Mouse (Mus musculus) MEL (cell line): ENCODE measurements around the gene Tomm22.

Experiments used
- CTCF ChIP-seq, 3 experiments: IDR thresholded peaks in 2 of 3; conservative IDR thresholded peaks in 1 of 3; 2 replicates each; pipeline ENCODE4 v1.5.1; 2011 to 2012; ENCODE audit warnings: low read length in 3 of 3, low read depth in 2 of 3, mild to moderate bottlenecking in 2 of 3, improper control_type of control experiment in 1 of 3, inconsistent platforms in 1 of 3, mixed read lengths in 1 of 3, moderate library complexity in 1 of 3; ENCODE audit not compliant: control insufficient read depth in 1 of 3, insufficient read depth in 1 of 3, poor library complexity in 1 of 3, severe bottlenecking in 1 of 3
- EP300 ChIP-seq, 2 experiments: IDR thresholded peaks; 2 replicates each; pipeline ENCODE4 v1.6.1; 2011; ENCODE audit warnings: improper control_type of control experiment in 2 of 2, low read length in 2 of 2, low read depth in 1 of 2, mild to moderate bottlenecking in 1 of 2
- HCFC1 ChIP-seq: IDR thresholded peaks from 2 replicates; pipeline ENCODE4 v1.6.1; 2012; ENCODE audit warnings: low read depth, mild to moderate bottlenecking, inconsistent platforms, low read length, improper control_type of control experiment, moderate library complexity
- MAX ChIP-seq: IDR thresholded peaks from 2 replicates; pipeline ENCODE4 v1.6.1; 2011; ENCODE audit warnings: low read length, improper control_type of control experiment
- MYB ChIP-seq: IDR thresholded peaks from 2 replicates; pipeline ENCODE4 v1.6.1; 2011; ENCODE audit warnings: mild to moderate bottlenecking, low read depth, low read length, improper control_type of control experiment
- NELFE ChIP-seq: IDR thresholded peaks from 2 replicates; pipeline ENCODE4 v1.6.1; 2011; ENCODE audit warnings: low read depth, low read length, improper control_type of control experiment
- POLR2A ChIP-seq, 2 experiments: IDR thresholded peaks; 2 replicates each; pipeline ENCODE4 v1.6.1; 2011 to 2012; ENCODE audit warnings: low read length in 2 of 2, mild to moderate bottlenecking in 2 of 2, control low read depth in 1 of 2, improper control_type of control experiment in 1 of 2, low read depth in 1 of 2, moderate library complexity in 1 of 2; ENCODE audit not compliant: control insufficient read depth in 1 of 2, insufficient read depth in 1 of 2, poor library complexity in 1 of 2
- UBTF ChIP-seq: IDR thresholded peaks from 2 replicates; pipeline ENCODE4 v1.6.1; 2012; ENCODE audit warnings: low read depth, mild to moderate bottlenecking, inconsistent platforms, low read length, improper control_type of control experiment, moderate library complexity, borderline replicate concordance; ENCODE audit not compliant: insufficient read depth
- USF1 ChIP-seq: IDR thresholded peaks from 2 replicates; pipeline ENCODE4 v1.6.1; 2014; ENCODE audit warnings: low read depth, mild to moderate bottlenecking, inconsistent platforms, low read length, improper control_type of control experiment, moderate library complexity
- ZC3H11A ChIP-seq: IDR thresholded peaks from 2 replicates; pipeline ENCODE4 v1.6.1; 2012; ENCODE audit warnings: low read depth, mild to moderate bottlenecking, inconsistent platforms, low read length, improper control_type of control experiment

DNA sequence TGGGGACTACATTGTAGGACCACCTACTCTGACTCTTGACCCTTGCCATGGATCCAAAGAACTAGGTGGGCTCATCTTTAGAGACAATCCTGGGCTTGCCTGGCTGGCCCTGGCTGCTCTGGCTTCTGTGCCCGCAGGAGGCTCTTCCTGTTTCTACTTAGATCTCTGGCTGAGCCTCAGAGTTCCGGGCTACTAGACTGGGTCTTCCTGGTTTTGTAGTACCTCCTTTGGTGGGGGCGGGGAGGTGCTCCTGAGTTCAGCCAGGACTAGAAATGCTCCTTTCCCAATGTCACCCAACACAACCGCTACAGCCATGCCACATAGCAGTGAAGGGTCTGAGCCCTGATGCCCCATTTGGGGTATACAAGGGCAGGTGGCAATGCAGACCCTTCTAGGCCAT lies 50.1 kb downstream of the Tomm22 start:
- TF ChIP-seq ZC3H11A (no peak), NELFE (no peak), UBTF (no peak), CTCF (IDR thresholded peaks at IDR 0.05 in 2 of 3, conservative IDR thresholded peaks at IDR 0.05 in 1 of 3; ENCODE audit: control insufficient read depth in 1 of 3, insufficient read depth in 1 of 3, low read depth in 2 of 3, low read length in 3 of 3, poor library complexity in 1 of 3, severe bottlenecking in 1 of 3) (no peak), MAX (no peak), POLR2A (IDR thresholded peaks at IDR 0.05; ENCODE audit: control insufficient read depth in 1 of 2, insufficient read depth in 1 of 2, low read depth in 1 of 2, low read length in 2 of 2, poor library complexity in 1 of 2) (no peak), HCFC1 (no peak), USF1 (no peak), MYB (no peak), EP300 (IDR thresholded peaks at IDR 0.05; ENCODE audit: low read depth in 1 of 2, low read length in 2 of 2) (no peak)
